Mouse (Mus musculus) spleen, adult 12 weeks (tissue): Measurements from ENCODE around the gene Lrit3.

Source experiments
- DNase-seq: peaks from one replicate; pipeline ENCODE4 v3.0.0; 2022; ENCODE audit warnings: low spot score

Lrit3 gene

GRCm38 (mm10) chr3:129803765-129804164 is at the start of gene Lrit3:
Gene Lrit3, minus strand, starts transcription at chr3:129804030.
- no peak for DNase-seq

GRCm38 (mm10) chr3:129846846-129847245 is 43.0 kb upstream of the Lrit3 start:
- DNase-seq: no peak

GRCm38 (mm10) chr3:129845868-129846267 is 42.0 kb upstream of the Lrit3 start:
- no peak for DNase-seq

GRCm38 (mm10) chr3:129838017-129838416 is 34.2 kb upstream of the Lrit3 start:
- DNase-seq: no peak

GRCm38 (mm10) chr3:129836965-129837364 is 33.1 kb upstream of the Lrit3 start:
- no peak for DNase-seq

- no peak for DNase-seq
Measured at GRCm38 (mm10) chr3:129836051-129836697, 32.3 kb upstream of the Lrit3 start.

GRCm38 (mm10) chr3:129835388-129835934 is 31.6 kb upstream of the Lrit3 start, which contains the start of gene Cfi:
Gene Cfi, plus strand, starts transcription at chr3:129835884.
- no peak for DNase-seq

- peak; percentile 85 for DNase-seq
Measured at GRCm38 (mm10) chr3:129831035-129831568, 27.3 kb upstream of the Lrit3 start, which contains the start of gene Gar1. Gene Gar1, minus strand, starts transcription at chr3:129831396.

GRCm38 (mm10) chr3:129830626-129831025 is 26.8 kb upstream of the Lrit3 start:
- DNase-seq: no peak

GRCm38 (mm10) chr3:129827691-129828090 is 23.9 kb upstream of the Lrit3 start:
- no peak for DNase-seq

- no peak for DNase-seq
Measured at GRCm38 (mm10) chr3:129826691-129827090, 22.9 kb upstream of the Lrit3 start.

GRCm38 (mm10) chr3:129824891-129825290 is 21.1 kb upstream of the Lrit3 start:
- no peak for DNase-seq

GRCm38 (mm10) chr3:129824146-129824545 is 20.3 kb upstream of the Lrit3 start:
- no peak for DNase-seq

- no peak for DNase-seq
Measured at GRCm38 (mm10) chr3:129823293-129823692, 19.5 kb upstream of the Lrit3 start.

GRCm38 (mm10) chr3:129822206-129822775 is 18.5 kb upstream of the Lrit3 start, which contains the start of gene Rrh:
Gene Rrh, minus strand, starts transcription at chr3:129822587.
- DNase-seq: no peak

GRCm38 (mm10) chr3:129821736-129822135 is 17.9 kb upstream of the Lrit3 start:
- no peak for DNase-seq

GRCm38 (mm10) chr3:129820847-129821246 is 17.0 kb upstream of the Lrit3 start:
- DNase-seq: no peak

- no peak for DNase-seq
Measured at GRCm38 (mm10) chr3:129799011-129799410, 4.8 kb downstream of the Lrit3 start.

- DNase-seq: no peak
Measured at GRCm38 (mm10) chr3:129798551-129798950, 5.3 kb downstream of the Lrit3 start.

GRCm38 (mm10) chr3:129797341-129797740 is 6.5 kb downstream of the Lrit3 start:
- no peak for DNase-seq

- DNase-seq: no peak
Measured at GRCm38 (mm10) chr3:129793801-129794200, 10.0 kb downstream of the Lrit3 start.

- no peak for DNase-seq
Measured at GRCm38 (mm10) chr3:129782746-129783145, 21.1 kb downstream of the Lrit3 start.

- DNase-seq: no peak
Measured at GRCm38 (mm10) chr3:129781435-129781834, 22.4 kb downstream of the Lrit3 start.
